Mouse (Mus musculus): ENCODE data around the gene Pomt2.

DNA sequence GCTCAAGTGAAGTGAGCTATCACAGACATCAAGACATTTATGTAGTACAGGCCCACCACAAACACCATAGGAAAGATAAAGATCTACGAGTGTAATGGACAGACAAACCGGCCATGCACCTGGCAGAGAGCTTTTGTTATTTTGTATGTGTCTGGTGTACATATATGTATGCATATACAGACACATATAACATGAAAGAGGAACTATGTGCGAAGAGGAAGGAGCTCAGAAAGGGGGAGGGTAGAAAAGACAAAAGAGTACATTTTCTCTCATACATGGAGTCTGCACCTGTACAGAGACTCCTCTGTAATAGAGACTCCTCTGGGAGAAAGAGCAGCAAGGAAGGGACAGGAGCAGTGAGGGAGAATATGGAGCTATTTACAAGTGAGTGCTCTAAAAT is 45.2 kb upstream of the Pomt2 start:
- TF ChIP-seq GATA1 (IDR thresholded peaks at IDR 0.05; ENCODE audit: borderline replicate concordance, low read length), result no peak
- TF ChIP-seq FLI1 (IDR thresholded peaks at IDR 0.05; ENCODE audit: low read length), result no peak

All from megakaryocyte, embryonic 14.5 days (primary cell).